Mouse (Mus musculus): ENCODE results near the gene Tubb4a. TPM values are rescaled to one million over a fixed set of nuclear protein-coding genes. Genes with fewer than 3 reads are reported as not detected.
"Not testable (repeated sequence)": the region's sequence is repeated elsewhere in the genome, so short reads cannot be mapped to it uniquely, and the experiment has no call there.

Tubb4a gene
- polyA plus RNA-seq (2016; fragmentation: Nextera tagmentation; extraction: Ambion mirVana) = 121 and 145 TPM in 2 replicates

DNA sequence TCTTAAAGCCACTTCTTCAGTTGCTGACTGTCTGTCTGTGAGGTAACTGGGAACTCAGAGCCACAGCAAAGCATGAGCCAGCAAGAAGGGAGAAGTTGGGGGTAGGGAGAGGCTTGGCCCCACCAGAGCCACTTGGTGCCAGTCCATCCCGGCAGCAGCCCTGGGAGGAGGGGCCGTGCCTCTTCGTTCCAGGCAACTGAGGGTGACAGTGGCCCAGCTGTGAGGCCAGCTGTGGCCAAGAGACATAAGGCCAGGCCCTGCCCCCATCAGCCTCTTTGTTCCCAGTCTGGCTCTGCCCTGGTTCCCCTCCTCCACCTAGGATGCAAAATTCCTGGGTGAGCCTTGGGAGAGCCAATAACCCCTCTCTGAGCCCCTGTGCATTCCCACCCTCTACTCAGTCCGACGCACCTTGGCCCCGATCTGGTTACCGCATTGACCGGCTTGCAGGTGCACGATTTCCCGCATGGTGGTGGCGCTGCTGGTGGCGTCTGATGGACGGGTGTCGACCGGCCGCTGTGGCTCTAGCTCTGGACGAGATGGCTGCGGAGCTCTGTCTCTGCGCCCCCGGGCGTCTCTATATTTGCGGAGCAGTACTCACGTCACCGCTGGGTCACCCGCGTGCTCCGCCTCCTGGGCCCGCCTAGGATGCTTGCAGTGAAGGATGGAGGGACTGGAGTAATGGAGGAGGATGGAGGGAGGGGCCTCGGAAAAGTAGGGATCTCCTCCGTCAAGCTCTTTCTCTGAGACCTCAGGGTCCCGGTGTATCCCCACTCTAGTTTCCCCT is at the start of gene Tubb4a:
Tubb4a (minus strand) TSS at position 734 of the 784 bp plus-strand sequence.
- H3K9me3 ChIP-seq = no peaks in the 10 kb centered on the region
- peak within 1 kb of the TSS; percentile 53 for H3K27ac ChIP-seq
- peak within 1 kb of the TSS; percentile 71 for H3K9ac ChIP-seq
- under 1% methylated on average over 31 of the region's 31 CpGs for WGBS
- peaks cover 21% of the 10 kb centered on the region for H3K4me1 ChIP-seq
- H3K4me2 ChIP-seq = peak within 1 kb of the TSS; percentile 67
- peak; percentile 95 for ATAC-seq (ENCODE audit: low FRiP score)
- H3K27me3 ChIP-seq = peaks cover 3% of the 10 kb centered on the region; the same call in 1 of the 2 replicates
- peaks cover 4% of the 10 kb centered on the region for H3K36me3 ChIP-seq (replicated peaks)
- peak within 1 kb of the TSS; percentile 53 for H3K4me3 ChIP-seq (replicated peaks)

GRCm38 (mm10) chr17:57135635-57136034 is 48.1 kb upstream of the Tubb4a start:
- no peak for ATAC-seq (ENCODE audit: low FRiP score)
- Histone ChIP-seq H3K9me3 (no peaks in the 10 kb centered on the region), H3K4me1 (no peaks in the 10 kb centered on the region), H3K4me3 (replicated peaks) (no peak overlapping the region), H3K36me3 (replicated peaks) (no peaks in the 10 kb centered on the region), H3K27me3 (no peaks in the 10 kb centered on the region), H3K4me2 (no peak overlapping the region), H3K27ac (no peak overlapping the region), H3K9ac (no peak overlapping the region)
- 84% methylated on average over 3 of the region's 3 CpGs for WGBS

DNA sequence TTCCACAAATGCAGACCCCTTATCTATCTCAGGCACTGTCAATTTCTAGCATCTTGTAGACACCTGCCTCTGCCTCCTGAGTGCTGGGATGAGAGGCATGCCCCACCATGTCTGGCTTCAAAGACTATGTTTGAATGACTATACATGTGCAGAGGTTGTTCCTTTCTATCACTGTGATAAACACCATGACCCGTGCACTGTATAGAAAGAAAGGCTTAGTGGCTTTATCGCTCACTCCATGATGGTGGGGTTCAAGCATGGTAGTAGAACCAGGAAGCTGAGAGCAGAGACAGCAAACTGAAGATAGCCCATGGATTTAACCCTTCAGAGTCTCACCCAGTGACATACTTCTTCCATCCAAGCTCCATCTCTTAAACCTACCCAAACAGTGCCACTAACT is 47.1 kb upstream of the Tubb4a start:
- no peaks in the 10 kb centered on the region for H3K36me3 ChIP-seq (replicated peaks)
- H3K27me3 ChIP-seq = no peaks in the 10 kb centered on the region
- WGBS = 84% methylated on average over 2 of the region's 2 CpGs
- H3K4me3 ChIP-seq (replicated peaks) = no peak overlapping the region
- H3K4me1 ChIP-seq = no peaks in the 10 kb centered on the region
- H3K9ac ChIP-seq = no peak overlapping the region
- H3K4me2 ChIP-seq = no peak overlapping the region
- ATAC-seq (ENCODE audit: low FRiP score) = no peak
- H3K27ac ChIP-seq = no peak overlapping the region
- no peaks in the 10 kb centered on the region for H3K9me3 ChIP-seq

DNA sequence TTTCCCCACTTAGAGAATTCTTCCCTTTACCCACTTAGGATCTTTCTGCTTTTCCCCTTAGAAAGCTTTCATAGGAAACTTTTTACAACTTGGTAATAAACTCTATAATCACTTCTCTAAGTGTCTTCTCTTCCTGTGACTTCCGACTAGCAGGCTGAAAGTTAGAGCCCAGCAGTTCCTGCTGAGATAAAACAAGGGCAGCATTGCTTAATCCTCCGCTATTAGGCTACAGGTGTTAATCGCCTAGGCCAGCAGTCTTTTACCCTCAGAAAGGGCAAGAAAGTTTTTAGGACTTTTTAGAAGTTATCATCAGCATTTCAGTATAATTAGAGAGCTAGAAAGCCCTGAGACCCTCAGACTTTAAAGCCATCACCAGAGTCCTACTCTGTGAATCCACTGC is 46.4 kb upstream of the Tubb4a start:
- ATAC-seq (ENCODE audit: low FRiP score); H3K4me3 ChIP-seq (replicated peaks); H3K27ac ChIP-seq; H3K4me1 ChIP-seq; H3K9ac ChIP-seq; H3K27me3 ChIP-seq; H3K36me3 ChIP-seq (replicated peaks); H3K4me2 ChIP-seq; H3K9me3 ChIP-seq: not testable (repeated sequence)
- 23% methylated on average over 3 of the region's 3 CpGs for WGBS

GRCm38 (mm10) chr17:57131793-57132192 is 44.2 kb upstream of the Tubb4a start:
- H3K27ac ChIP-seq = no peak overlapping the region
- H3K4me1 ChIP-seq = no peaks in the 10 kb centered on the region
- no peaks in the 10 kb centered on the region for H3K9me3 ChIP-seq
- no peaks in the 10 kb centered on the region for H3K36me3 ChIP-seq (replicated peaks)
- H3K9ac ChIP-seq = no peak overlapping the region
- no peaks in the 10 kb centered on the region for H3K27me3 ChIP-seq
- no peak overlapping the region for H3K4me2 ChIP-seq
- 79% methylated on average over 1 of the region's 1 CpGs for WGBS
- H3K4me3 ChIP-seq (replicated peaks) = no peak overlapping the region
- no peak for ATAC-seq (ENCODE audit: low FRiP score)

GRCm38 (mm10) chr17:57125853-57126622 is 38.5 kb upstream of the Tubb4a start:
- Histone ChIP-seq H3K4me1 (no peaks in the 10 kb centered on the region), H3K36me3 (replicated peaks) (no peaks in the 10 kb centered on the region), H3K4me3 (replicated peaks) (no peak overlapping the region), H3K27ac (no peak overlapping the region), H3K4me2 (no peak overlapping the region), H3K9me3 (no peaks in the 10 kb centered on the region), H3K27me3 (no peaks in the 10 kb centered on the region), H3K9ac (no peak overlapping the region)
- 66% methylated on average over 3 of the region's 3 CpGs for whole genome bisulfite sequencing
- no peak for ATAC-seq (ENCODE audit: low FRiP score)

GRCm38 (mm10) chr17:57124792-57125191 is 37.2 kb upstream of the Tubb4a start:
- no peaks in the 10 kb centered on the region for H3K9me3 ChIP-seq
- ATAC-seq (ENCODE audit: low FRiP score) = no peak
- no peak overlapping the region for H3K9ac ChIP-seq
- no peak overlapping the region for H3K4me2 ChIP-seq
- H3K27me3 ChIP-seq = no peaks in the 10 kb centered on the region
- H3K36me3 ChIP-seq (replicated peaks) = no peaks in the 10 kb centered on the region
- 87% methylated on average over 4 of the region's 4 CpGs for WGBS
- H3K4me3 ChIP-seq (replicated peaks) = no peak overlapping the region
- H3K27ac ChIP-seq = no peak overlapping the region
- H3K4me1 ChIP-seq = no peaks in the 10 kb centered on the region

- 88% methylated on average over 11 of the region's 11 CpGs for WGBS
- H3K9me3 ChIP-seq = no peaks in the 10 kb centered on the region
These were observed 35.9 kb upstream of the Tubb4a start for GRCm38 (mm10) chr17:57123192-57124118.

GRCm38 (mm10) chr17:57121856-57122255 is 34.3 kb upstream of the Tubb4a start:
- WGBS = 90% methylated on average over 2 of the region's 2 CpGs
- H3K4me3 ChIP-seq (replicated peaks) = no peak overlapping the region

More at GRCm38 (mm10) chr17:57123192-57124118, 35.9 kb upstream of the Tubb4a start:
- H3K9ac ChIP-seq = no peak overlapping the region
- H3K4me2 ChIP-seq = no peak overlapping the region
- H3K27ac ChIP-seq = no peak overlapping the region
- peaks cover 5% of the 10 kb centered on the region; the same call in 1 of the 2 replicates for H3K4me1 ChIP-seq
- no peak for ATAC-seq (ENCODE audit: low FRiP score)
- no peak overlapping the region for H3K4me3 ChIP-seq (replicated peaks)
- no peaks in the 10 kb centered on the region for H3K27me3 ChIP-seq
- no peaks in the 10 kb centered on the region for H3K36me3 ChIP-seq (replicated peaks)

GRCm38 (mm10) chr17:57118524-57119349 is 31.2 kb upstream of the Tubb4a start:
- Histone ChIP-seq H3K27me3 (no peaks in the 10 kb centered on the region; the same call in 1 of the 2 replicates), H3K9me3 (no peaks in the 10 kb centered on the region), H3K9ac (no peak overlapping the region), H3K4me2 (peak overlapping the region; percentile 24), H3K4me1 (peaks cover 5% of the 10 kb centered on the region; the same call in 1 of the 2 replicates), H3K4me3 (replicated peaks) (no peak overlapping the region), H3K36me3 (replicated peaks) (no peaks in the 10 kb centered on the region), H3K27ac (no peak overlapping the region)
- 2% methylated on average over 11 of the region's 11 CpGs for WGBS
- ATAC-seq (ENCODE audit: low FRiP score) = peak; percentile 91

More at GRCm38 (mm10) chr17:57121856-57122255, 34.3 kb upstream of the Tubb4a start:
- Histone ChIP-seq H3K9me3 (no peaks in the 10 kb centered on the region), H3K27me3 (no peaks in the 10 kb centered on the region; the same call in 1 of the 2 replicates), H3K4me1 (peaks cover 5% of the 10 kb centered on the region; the same call in 1 of the 2 replicates), H3K9ac (no peak overlapping the region), H3K36me3 (replicated peaks) (no peaks in the 10 kb centered on the region), H3K4me2 (no peak overlapping the region), H3K27ac (no peak overlapping the region)
- ATAC-seq (ENCODE audit: low FRiP score) = no peak

DNA sequence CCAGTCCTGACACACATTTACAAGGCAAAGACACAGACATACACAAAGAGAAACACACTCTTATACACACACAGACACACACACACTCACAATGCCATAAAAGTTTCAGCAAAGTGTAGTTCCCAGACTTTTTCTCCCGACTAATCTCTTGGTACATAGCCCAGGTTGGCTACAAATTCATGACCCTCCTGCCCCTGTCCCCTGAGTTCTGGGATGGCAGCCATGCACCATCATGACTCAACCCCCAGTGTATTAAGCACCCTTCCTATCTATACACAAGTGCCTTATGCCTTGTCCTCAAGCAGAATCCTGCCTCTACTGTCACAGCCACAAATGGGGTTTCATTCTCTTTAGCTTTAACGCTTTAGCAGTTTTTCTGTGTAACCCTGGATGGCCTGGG is 29.2 kb upstream of the Tubb4a start:
- no peak overlapping the region for H3K27ac ChIP-seq
- no peaks in the 10 kb centered on the region for H3K36me3 ChIP-seq (replicated peaks)
- ATAC-seq (ENCODE audit: low FRiP score) = no peak
- 78% methylated on average over 2 of the region's 2 CpGs for WGBS
- peaks cover 5% of the 10 kb centered on the region; the same call in 1 of the 2 replicates for H3K4me1 ChIP-seq
- H3K27me3 ChIP-seq = no peaks in the 10 kb centered on the region; the same call in 1 of the 2 replicates
- H3K4me3 ChIP-seq (replicated peaks) = no peak overlapping the region
- H3K4me2 ChIP-seq = no peak overlapping the region
- H3K9ac ChIP-seq = no peak overlapping the region
- no peaks in the 10 kb centered on the region for H3K9me3 ChIP-seq

Measured in forebrain, embryonic 12.5 days (tissue).